Comparison of ENCODE assay signal across 9 mouse cellular contexts in genomic region chr17:83526091-83526561, GRCm38 (mm10). TPM values are rescaled to one million over a fixed set of nuclear protein-coding genes. Genes with fewer than 3 reads are reported as not detected.
DNase-seq lines count a peak whose midpoint lies in the region; ATAC-seq and TF ChIP-seq lines count a peak whose summit lies in the region.
"Had no signal": no experiment of that assay in that cellular context is flagged by ENCODE, and none has a peak within 500 bp of the region (broad histone marks: within the 10 kb centered on the region; RNA-seq: fewer than 3 reads in every experiment).

No protein-coding gene starts in this region.

- 0 out of 2 replicates have a peak, but pooled peaks have one; percentile 4 for ATAC-seq in forebrain, embryonic 16.5 days

- H3K9me3 ChIP-seq in heart, embryonic 10.5 days, result no peaks in the 10 kb centered on the region
- H3K9me3 ChIP-seq in E14TG2a.4 (ENCODE audit: low read length), result no peaks in the 10 kb centered on the region
- H3K9me3 ChIP-seq in forebrain, embryonic 16.5 days (ENCODE audit: control insufficient read depth, low read length), result no peaks in the 10 kb centered on the region
- H3K9me3 ChIP-seq: embryonic facial prominence, embryonic 15.5 days had no signal

- DNase-seq in heart, embryonic 10.5 days (ENCODE audit: low spot score), result no peak
- DNase-seq in heart, postnatal 25 days (ENCODE audit: low spot score), result no peak
- peak; percentile 34 for DNase-seq in mesoderm, embryonic 11.5 days (ENCODE audit: low read depth, low spot score)
- no peak for DNase-seq in gastrocnemius, adult 18-20 months (ENCODE audit: low spot score)
- no peak for DNase-seq in ovary, adult 18-20 months (ENCODE audit: low spot score)
- DNase-seq in layer of hippocampus, postnatal 36 days, result no peak

- 0 out of 2 replicates have a peak overlapping the region, but pooled peaks have one; percentile 22 for H3K9ac ChIP-seq in forebrain, embryonic 16.5 days (replicated peaks; ENCODE audit: low read depth, low read length)
- H3K9ac ChIP-seq: embryonic facial prominence, embryonic 15.5 days had no signal

- H3K4me3 ChIP-seq in heart, embryonic 10.5 days, result no peak overlapping the region
- peak overlapping the region; percentile 80 for H3K4me3 ChIP-seq in E14TG2a.4 (replicated peaks; ENCODE audit: low read length)
- no peak overlapping the region for H3K4me3 ChIP-seq in forebrain, embryonic 16.5 days (replicated peaks; ENCODE audit: low read length)
- H3K4me3 ChIP-seq: embryonic facial prominence, embryonic 15.5 days had no signal

- no peak overlapping the region for H3K4me2 ChIP-seq in forebrain, embryonic 16.5 days (ENCODE audit: low read length)
- H3K4me2 ChIP-seq: embryonic facial prominence, embryonic 15.5 days had no signal

- WGBS in heart, embryonic 10.5 days, result 6% methylated on average over 5 of the region's 5 CpGs
- WGBS in forebrain, embryonic 16.5 days, result 4% methylated on average over 5 of the region's 5 CpGs

- intact Hi-C loops in heart, postnatal 25 days (cut with DNase I), result no loop called here

- H3K36me3 ChIP-seq in heart, embryonic 10.5 days, result no peaks in the 10 kb centered on the region
- peaks cover 4% of the 10 kb centered on the region; the same call in 1 of the 2 replicates for H3K36me3 ChIP-seq in E14TG2a.4 (ENCODE audit: insufficient read depth, low read length)
- no peaks in the 10 kb centered on the region for H3K36me3 ChIP-seq in forebrain, embryonic 16.5 days (ENCODE audit: control insufficient read depth, insufficient read depth)
- H3K36me3 ChIP-seq: embryonic facial prominence, embryonic 15.5 days had no signal

- H3K4me1 ChIP-seq in heart, embryonic 10.5 days, result peaks cover 38% of the 10 kb centered on the region
- peaks cover 81% of the 10 kb centered on the region for H3K4me1 ChIP-seq in E14TG2a.4 (replicated peaks; ENCODE audit: low read depth, low read length)
- H3K4me1 ChIP-seq in forebrain, embryonic 16.5 days (replicated peaks; ENCODE audit: control insufficient read depth, insufficient read depth, low read length), result peaks cover 28% of the 10 kb centered on the region

- no peak for TF ChIP-seq CTCF in E14TG2a.4 (conservative IDR thresholded peaks at IDR 0.05; ENCODE audit: low read length)

- H3K27ac ChIP-seq in heart, embryonic 10.5 days, result peak overlapping the region; percentile 87
- no peak overlapping the region; the same call in none of the 2 replicates for H3K27ac ChIP-seq in forebrain, embryonic 16.5 days (ENCODE audit: low read length)
- H3K27ac ChIP-seq: embryonic facial prominence, embryonic 15.5 days had no signal

- no peaks in the 10 kb centered on the region for H3K27me3 ChIP-seq in heart, embryonic 10.5 days (ENCODE audit: insufficient read depth, poor library complexity, severe bottlenecking)
- no peaks in the 10 kb centered on the region for H3K27me3 ChIP-seq in E14TG2a.4 (ENCODE audit: insufficient read depth, low read length)
- H3K27me3 ChIP-seq in forebrain, embryonic 16.5 days (replicated peaks; ENCODE audit: control insufficient read depth, insufficient read depth, low read length), result no peaks in the 10 kb centered on the region
- H3K27me3 ChIP-seq: embryonic facial prominence, embryonic 15.5 days had no signal

RNA-seq across cellular contexts. Expression of gene Cox7a2l, which starts 9.0 kb away (rescaled TPM):
- 173 and 177 TPM in 2 replicates for polyA plus RNA-seq in heart, embryonic 10.5 days (2016; fragmentation: Nextera tagmentation; extraction: Ambion mirVana)
- 100 to 1,000 TPM; 290 to 313 TPM for total RNA-seq in heart, postnatal 25 days (2021)
- 179 and 181 TPM in 2 replicates for polyA plus RNA-seq in forebrain, embryonic 16.5 days (2015; fragmentation: Nextera tagmentation; extraction: Ambion mirVana)
- 100 to 1,000 TPM; 151 to 165 TPM for total RNA-seq in gastrocnemius, adult 18-20 months (2021)
- total RNA-seq in layer of hippocampus, postnatal 36 days (2021), result 100 to 1,000 TPM; 173 to 181 TPM
